Mouse (Mus musculus) induced T-regulatory cell, adult 2 months (primary cell): ENCODE results near the gene Rev1.

ENCODE experiments used
- DNase-seq: peaks from one replicate; pipeline ENCODE4 v3.0.0-alpha.2; 2012; ENCODE audit warnings: low read depth

Rev1 gene

DNA sequence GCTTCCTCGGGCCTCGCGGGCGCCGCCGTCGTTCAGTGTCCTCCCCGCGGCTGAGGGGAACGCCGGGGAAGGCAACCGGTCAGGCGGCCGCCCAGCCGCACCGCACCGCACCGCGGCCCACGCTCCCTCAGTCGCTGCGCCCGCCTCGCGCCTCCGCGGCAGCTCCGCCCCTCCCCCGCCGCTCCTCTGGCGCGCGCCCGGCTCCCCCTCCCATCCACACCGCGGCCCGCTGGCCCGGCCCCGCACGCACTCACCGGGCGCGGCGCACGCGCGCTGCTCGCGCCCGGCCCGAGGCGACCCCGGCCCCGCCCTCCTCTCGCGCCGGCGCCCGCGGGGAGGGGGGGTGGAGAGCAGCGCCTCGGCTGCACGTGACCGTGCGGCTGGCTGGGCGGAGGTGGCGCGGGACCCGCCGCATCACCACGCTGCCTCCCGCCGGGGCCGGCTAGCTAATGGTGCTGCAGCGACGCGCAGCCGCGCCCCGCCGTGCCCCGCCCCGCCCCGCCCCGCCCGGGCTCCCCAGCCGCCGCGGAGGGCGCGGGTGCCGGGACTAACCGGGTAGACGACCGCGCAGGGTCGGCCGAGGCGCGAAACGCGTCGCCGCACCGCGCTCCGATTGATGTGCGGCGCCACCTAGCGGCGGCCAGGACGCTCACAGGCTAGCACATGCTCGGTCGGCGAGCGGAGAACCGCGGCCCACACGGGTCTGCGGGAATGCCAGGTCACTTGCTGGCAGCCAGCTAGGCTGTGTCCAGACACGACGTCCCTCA, at the start of gene Rev1:
TSS of gene Rev1 (minus strand) at position 301 of the 767 bp plus-strand sequence.
- peak; percentile 88 for DNase-seq

GRCm38 (mm10) chr1:38178929-38179328, 49.3 kb upstream of the Rev1 start:
- DNase-seq: no peak

DNA sequence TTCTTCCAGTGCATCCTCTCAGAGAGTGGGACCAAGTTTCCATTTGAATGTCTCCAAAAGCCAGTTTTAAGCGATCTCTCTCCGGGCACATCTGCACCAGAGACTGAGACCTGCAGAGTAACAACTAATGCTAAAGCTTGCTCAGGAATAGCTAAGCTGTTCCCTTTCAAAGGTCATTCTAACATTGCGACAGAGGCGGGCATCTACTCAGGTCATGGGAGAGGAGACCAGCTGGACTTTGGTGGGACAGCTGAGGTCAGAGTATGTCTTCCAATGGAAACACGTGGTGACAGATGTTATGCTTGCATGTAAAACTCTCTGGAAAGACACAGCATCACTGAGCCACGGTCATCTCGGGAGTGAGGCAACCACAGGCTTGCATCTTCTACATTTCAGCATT, 46.5 kb upstream of the Rev1 start:
- no peak for DNase-seq

DNA sequence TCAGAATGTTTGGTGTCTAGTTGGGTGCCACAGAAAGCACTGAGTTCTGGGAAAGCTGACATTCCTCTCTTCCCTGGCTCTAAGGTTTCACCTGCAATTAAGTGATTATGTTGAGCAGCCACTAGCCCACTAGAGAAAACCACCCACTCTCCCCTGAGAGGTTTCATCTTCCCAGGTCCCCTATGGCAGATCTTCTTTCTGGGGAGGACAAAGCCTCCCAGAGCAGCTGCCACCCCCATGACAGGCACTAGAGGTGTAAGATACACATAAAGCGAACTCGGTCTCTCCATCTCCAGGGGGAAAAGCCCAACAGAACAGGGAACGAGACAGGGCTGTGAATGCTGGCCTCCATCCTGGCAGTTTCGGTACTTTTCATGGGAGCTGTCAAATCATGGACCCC, 42.3 kb upstream of the Rev1 start:
- DNase-seq: no peak

DNA sequence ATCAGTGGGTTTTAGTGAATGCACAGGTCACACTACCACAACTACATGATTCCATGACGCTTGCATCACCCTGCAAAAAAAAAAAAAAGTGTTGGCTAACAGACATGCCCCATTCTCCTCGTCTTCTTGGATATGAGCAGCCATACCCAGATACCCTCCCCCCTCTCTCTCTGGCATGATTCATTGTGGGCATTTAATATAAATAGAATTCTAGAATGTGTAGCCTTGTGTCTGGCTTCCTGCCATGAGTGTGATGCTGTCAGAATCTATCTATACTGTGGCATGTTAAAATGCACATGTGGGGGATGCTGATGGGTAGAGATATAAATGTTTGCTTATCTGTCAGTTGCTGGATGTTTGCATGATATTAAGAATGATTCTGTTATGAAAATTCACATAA, 36.1 kb upstream of the Rev1 start:
- DNase-seq: no peak

DNA sequence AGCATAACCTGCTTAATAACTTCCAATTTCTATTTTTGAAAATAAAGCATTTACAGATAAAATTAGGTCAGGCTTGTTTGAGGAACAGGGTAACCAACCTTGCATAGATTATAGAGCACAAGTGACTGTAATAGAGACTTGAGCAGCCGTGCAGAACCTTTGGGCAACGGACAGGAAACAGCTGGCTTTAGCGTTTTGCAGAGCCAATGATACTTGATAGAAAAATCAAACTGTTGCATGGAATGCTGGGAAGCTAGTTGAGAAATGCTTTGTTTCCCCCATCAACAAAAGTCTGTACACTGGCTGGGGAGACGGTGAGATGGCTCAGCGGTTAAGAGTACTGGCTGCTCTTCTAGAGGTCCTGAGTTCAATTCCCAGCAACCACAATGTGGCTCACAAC, 20.5 kb upstream of the Rev1 start:
- no peak for DNase-seq

DNA sequence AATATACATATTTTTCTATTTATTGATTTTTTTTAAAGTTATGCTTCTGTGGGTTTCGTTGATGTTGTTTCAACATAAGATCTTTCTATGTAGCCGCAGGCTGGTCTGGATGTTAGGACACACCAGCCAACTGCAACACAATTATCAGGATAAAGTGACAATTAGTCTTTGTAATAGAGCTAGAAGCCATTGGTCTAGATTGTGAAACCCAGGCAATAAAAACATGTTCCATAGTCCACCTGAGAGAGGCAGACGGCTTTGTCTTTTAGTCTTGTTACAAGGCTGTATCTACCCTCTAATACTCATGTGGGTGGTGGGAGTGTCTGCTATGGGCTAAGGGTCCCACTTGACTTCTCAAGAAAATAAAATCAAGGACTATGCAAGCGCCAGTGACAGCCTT, 16.4 kb upstream of the Rev1 start:
- no peak for DNase-seq

- no peak for DNase-seq
Observed at GRCm38 (mm10) chr1:38141371-38141770, 11.8 kb upstream of the Rev1 start.

GRCm38 (mm10) chr1:38140911-38141310, 11.3 kb upstream of the Rev1 start:
- DNase-seq: no peak

DNA sequence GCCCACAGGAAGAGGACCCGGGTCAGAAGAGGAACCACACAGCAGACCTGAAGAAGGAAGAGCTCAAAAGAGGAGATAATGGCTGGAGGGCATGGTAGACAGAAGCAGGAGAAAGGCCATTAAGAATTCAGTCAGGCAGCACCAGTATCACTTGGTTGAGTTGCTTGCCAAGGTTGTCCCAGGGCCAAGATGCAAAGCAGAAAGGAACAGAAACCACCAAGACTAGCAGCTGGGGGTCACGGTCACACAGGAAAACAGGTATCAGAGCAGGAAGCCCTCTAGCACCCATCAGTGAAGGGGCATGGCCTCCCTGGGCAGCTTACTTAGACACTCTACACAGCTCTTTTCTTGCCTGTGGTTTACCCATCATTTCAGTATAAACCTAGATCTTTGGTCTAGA, 9.8 kb upstream of the Rev1 start:
- no peak for DNase-seq

- DNase-seq: no peak
Observed at GRCm38 (mm10) chr1:38132942-38133341, 3.3 kb upstream of the Rev1 start.

DNA sequence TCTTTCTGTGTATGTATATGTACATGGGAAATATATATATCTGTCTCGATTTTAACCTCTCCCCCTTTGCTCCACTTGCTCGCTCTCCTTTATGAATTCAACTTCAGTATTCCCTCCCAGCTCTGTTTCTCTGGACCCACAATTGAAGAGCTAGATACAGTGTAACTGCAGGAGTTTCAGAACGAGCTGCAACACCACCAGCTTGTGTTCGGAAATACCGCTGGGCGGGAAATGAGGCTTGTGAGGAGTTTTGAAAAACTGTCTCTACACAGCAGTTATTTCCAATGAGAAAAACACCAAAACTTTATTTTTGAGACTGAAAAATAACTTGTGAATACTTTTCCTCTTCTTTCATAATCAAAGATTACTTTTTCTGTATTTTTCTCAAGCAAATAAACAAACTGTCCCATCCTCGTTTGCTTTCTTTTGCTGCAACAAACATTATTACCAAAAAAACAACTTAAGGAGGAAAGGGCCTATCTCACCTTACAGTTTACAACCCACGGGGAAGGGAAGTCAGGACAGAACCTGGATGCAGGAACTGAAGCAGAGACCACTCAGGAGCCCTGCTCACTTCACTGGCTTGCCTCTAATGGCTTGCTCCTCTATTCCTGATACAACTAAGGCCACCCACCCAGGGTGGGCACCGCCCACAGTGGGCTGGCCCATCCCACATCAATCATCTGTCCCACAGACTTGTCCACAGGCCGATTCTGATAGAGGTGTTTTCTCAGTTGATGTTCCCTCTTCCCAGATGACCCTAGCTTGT, 1.3 kb upstream of the Rev1 start:
- DNase-seq: peak; percentile 21

GRCm38 (mm10) chr1:38128919-38129436, 623 bp downstream of the Rev1 start:
- peak; percentile 64 for DNase-seq

DNA sequence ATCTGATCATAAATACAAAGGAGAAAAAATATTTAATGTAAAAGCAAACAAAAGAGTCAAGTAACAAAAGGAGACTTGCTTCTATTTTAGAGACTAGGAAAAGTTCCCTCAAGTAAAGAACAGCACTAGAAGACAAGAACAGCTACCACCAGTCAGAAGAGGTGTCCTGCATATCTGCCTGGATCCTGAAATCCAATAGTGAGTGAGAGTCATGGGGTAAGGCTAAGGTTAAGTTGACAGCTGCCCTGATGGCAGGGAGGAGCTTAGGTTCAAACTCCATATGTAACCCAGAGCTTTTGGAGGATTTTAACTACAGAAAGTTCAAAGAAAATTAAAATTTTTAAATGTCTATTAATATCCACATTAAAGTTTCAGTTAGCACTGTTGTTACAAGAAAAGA, 2.6 kb downstream of the Rev1 start:
- no peak for DNase-seq

- DNase-seq: no peak
Observed at GRCm38 (mm10) chr1:38126426-38126825, 3.2 kb downstream of the Rev1 start.

DNA sequence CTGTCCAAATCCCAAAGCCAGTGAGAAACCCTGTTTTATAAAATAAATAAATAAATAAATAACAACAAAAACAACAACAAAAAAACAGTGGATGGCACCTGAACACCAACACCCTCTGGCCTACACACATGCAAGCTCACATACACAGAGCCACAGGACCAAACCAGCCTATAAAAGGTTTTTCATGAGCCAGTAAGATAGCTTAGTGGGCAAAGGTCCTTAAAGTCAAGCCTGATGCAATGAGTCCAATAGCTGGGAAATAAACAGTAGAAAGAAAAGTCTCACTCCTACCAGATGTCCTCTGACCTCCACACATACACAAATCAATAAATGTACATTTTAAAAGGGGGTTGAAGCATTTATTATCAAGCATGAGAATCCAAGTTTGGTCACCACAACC, 5.3 kb downstream of the Rev1 start:
- no peak for DNase-seq

DNA sequence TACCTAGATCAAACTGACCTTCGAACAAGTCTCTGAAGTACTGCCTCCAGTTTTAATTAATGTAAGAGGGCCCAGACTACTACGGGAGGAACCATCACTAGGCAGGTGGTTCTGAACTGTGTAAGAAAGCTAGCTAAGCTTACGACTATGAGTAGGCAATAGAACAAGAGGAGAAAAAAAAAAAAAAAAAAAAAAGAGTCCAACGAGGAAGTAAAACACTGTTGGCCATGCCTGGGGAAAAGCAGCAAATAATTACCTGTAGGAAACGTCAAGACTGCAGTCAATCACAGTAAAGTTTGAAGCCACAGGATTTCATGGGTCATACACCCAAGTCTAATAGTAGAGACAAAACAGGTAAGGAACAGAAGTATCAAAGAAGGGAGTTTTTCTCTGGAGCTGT, 8.7 kb downstream of the Rev1 start:
- no peak for DNase-seq

- no peak for DNase-seq
Observed at GRCm38 (mm10) chr1:38118624-38119023, 11.0 kb downstream of the Rev1 start.

DNA sequence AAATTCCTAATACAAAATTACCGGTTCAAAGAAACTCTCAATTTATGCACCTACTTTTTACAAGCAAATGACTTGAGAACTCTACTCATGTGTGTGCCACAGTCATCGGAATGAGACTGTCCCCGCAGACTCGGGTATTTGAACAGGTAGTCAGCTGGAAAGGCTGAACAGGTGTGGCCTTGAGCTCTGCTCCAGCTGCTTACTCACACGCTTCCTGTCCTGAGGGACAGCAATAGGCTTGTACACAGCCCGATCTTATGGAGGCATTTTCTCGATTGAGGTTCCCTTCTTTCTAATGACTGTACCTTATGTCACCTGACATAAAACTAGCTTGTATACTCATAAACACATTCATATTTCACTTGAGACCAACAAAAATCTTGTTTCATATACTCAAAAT, 19.8 kb downstream of the Rev1 start:
- DNase-seq: no peak

GRCm38 (mm10) chr1:38103813-38104212, 25.8 kb downstream of the Rev1 start:
- DNase-seq: no peak

- DNase-seq: no peak
Observed at GRCm38 (mm10) chr1:38103214-38103613, 26.4 kb downstream of the Rev1 start.

GRCm38 (mm10) chr1:38081316-38081715, 48.3 kb downstream of the Rev1 start:
- no peak for DNase-seq

DNA sequence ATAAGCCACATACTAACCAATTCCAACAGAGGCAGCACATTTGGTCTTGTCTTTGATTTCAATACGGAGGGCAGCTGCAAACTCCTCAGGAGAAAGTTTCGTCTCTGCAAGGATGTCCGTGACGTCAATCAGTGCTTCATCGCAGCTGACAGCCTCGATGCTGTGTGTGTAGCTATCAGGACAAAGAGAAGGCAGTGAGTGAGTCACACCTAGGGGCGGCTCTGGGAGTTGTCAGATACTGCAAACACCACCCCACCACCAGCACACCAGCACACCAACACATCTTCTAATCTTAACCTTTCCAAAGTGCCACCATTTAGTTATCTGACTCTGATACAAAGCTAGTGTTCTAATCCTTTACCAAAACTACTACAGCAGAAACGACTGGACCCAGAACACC, 58.3 kb downstream of the Rev1 start:
- DNase-seq: no peak
